Mouse (Mus musculus) intestine, embryonic 16.5 days (tissue): ENCODE measurements at regions not wholly inside any gene's neighbourhood (a gene's known extent, or its start where the extent isn't known, plus 50 kb on each side); places are given as distances from the start of the nearest gene placed in this dataset.
A peak's percentile ranks its signal among the peaks of the same experiment; 100 is the strongest.

Experiments used
- ATAC-seq: fragments of 200-750 bp; cut with Nextera tagmentation; 2 replicates; pipeline ENCODE4 v1.8.0; 2017; ENCODE audit warnings: moderate TSS enrichment, moderate library complexity
- H3K27ac ChIP-seq: fragments of 300-500 bp; sonication (generic); 2 replicates; pipeline ENCODE4 v1.5.1; 2014; ENCODE audit warnings: mild to moderate bottlenecking, low read length
- H3K27me3 ChIP-seq: fragments of 300-500 bp; sonication (generic); replicated peaks from 2 replicates; pipeline ENCODE4 v1.6.1; 2014; ENCODE audit warnings: low read length, control low read depth, mixed read lengths; ENCODE audit not compliant: control insufficient read depth, insufficient read depth
- H3K36me3 ChIP-seq: fragments of 300-500 bp; sonication (generic); 2 replicates; pipeline ENCODE4 v1.6.1; 2014; ENCODE audit warnings: low read length, control low read depth; ENCODE audit not compliant: control insufficient read depth, insufficient read depth
- H3K4me1 ChIP-seq: fragments of 300-500 bp; sonication (generic); 2 replicates; pipeline ENCODE4 v1.6.1; 2014; ENCODE audit warnings: low read length, control low read depth, mixed read lengths; ENCODE audit not compliant: control insufficient read depth, insufficient read depth
- H3K4me2 ChIP-seq: fragments of 300-500 bp; sonication (generic); 2 replicates; pipeline ENCODE4 v1.6.1; 2014; ENCODE audit warnings: low read depth, low read length, control low read depth
- H3K4me3 ChIP-seq: fragments of 300-500 bp; sonication (generic); 2 replicates; pipeline ENCODE4 v1.5.1; 2014; ENCODE audit warnings: mild to moderate bottlenecking, low read length
- H3K9ac ChIP-seq: fragments of 300-500 bp; sonication (generic); 2 replicates; pipeline ENCODE4 v1.6.1; 2014; ENCODE audit warnings: low read depth, low read length
- H3K9me3 ChIP-seq: fragments of 300-500 bp; sonication (generic); 2 replicates; pipeline ENCODE4 v1.6.1; 2016; ENCODE audit warnings: low read length, control low read depth; ENCODE audit not compliant: control insufficient read depth
- WGBS: fragments of 180-500 bp; shearing (Covaris S2); extraction: QIAGEN DNeasy Blood & Tissue Kit; methylation state at CpG from one replicate; pipeline ENCODE4 v1.1.7; 2014; 5-methylcytosine and 5-hydroxymethylcytosine counted together

DNA sequence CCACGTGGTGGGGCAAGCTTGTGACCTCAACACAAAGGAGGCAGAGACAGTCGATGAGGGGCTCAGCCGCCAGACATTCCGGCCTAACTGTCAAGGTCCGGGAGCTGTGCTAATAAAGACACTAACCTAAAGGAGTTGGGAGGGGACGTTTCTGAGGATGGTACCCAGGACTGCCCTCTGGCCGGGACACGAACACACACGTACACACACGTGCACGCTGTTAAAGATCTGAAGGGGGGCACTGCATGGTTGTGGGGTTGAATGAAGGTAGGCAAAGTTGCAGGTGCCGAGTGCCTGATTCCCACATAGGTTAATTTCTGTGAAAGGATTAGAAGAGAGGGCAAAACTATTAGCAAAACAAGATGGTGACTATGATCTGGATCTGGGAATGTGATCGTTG, 65.4 kb upstream of the Mitf start:
- Histone ChIP-seq H3K4me1 (no peaks in the 10 kb centered on the region), H3K9ac (no peak overlapping the region), H3K27me3 (no peaks in the 10 kb centered on the region), H3K4me2 (no peak overlapping the region), H3K9me3 (no peaks in the 10 kb centered on the region), H3K36me3 (no peaks in the 10 kb centered on the region), H3K27ac (no peak overlapping the region), H3K4me3 (no peak overlapping the region)
- no peak for ATAC-seq
- WGBS = 62% methylated on average over 13 of the region's 13 CpGs

DNA sequence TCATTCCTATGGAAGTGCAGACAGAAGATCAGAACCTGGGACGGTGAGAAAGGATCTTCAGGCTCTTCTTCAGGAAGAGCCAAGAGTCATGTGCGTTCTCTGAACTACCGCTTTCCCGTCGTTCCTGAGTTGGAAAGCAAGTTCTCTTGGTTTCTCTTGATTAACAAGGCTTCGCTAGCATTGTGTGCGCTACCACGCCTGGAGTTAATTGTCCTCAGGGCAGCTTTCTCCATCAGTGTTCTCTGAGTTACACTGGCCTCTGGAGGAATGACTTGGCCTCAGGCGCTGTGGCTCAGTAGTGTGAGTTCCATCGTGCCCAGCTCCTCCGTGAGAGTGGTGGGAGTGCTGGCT, 66.0 kb upstream of the Mitf start:
- no peaks in the 10 kb centered on the region for H3K27me3 ChIP-seq
- WGBS = 65% methylated on average over 11 of the region's 11 CpGs
- H3K4me3 ChIP-seq = no peak overlapping the region
- no peak overlapping the region for H3K9ac ChIP-seq
- no peaks in the 10 kb centered on the region for H3K9me3 ChIP-seq
- no peak overlapping the region for H3K4me2 ChIP-seq
- H3K4me1 ChIP-seq = no peaks in the 10 kb centered on the region
- H3K36me3 ChIP-seq = no peaks in the 10 kb centered on the region
- no peak overlapping the region for H3K27ac ChIP-seq
- no peak for ATAC-seq

DNA sequence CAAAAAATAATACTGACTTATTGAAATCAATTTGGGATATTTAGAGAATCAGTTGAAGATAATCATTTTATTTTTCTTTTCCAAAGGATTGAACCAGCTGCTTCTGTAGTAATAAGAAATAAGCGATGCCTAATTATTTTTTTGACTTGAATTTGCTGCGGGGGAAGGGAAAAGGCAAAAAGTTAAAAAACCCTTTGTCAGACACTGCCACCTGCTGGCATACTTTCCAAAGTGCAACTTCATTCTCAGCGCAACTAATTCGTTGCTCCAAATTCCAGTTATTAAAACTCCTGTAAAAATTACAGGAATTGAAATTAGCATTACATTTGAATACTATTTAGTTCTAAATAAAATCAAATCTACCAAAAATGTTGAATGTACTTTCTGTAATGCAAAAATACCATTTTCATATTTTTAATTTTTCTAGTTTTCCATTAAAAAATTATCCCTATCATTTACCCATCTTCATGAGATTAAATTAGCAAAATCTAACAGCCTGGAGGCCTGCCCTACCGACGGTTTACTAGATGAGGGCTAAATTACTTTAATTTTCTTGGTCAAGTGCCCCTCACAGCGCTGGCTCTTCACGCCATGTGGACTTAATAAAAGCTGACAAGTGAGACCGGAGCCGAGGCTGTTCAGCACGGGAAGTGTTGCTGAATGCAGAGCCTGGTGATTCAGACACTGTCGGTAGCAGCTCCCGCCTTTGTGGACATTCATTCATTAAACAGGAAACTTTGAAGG, 66.6 kb upstream of the Mitf start:
- H3K9ac ChIP-seq = no peak overlapping the region
- H3K36me3 ChIP-seq = no peaks in the 10 kb centered on the region
- H3K4me1 ChIP-seq = no peaks in the 10 kb centered on the region
- H3K27me3 ChIP-seq = no peaks in the 10 kb centered on the region
- no peak for ATAC-seq
- H3K4me3 ChIP-seq = no peak overlapping the region
- H3K27ac ChIP-seq = no peak overlapping the region
- 24% methylated on average over 13 of the region's 13 CpGs for WGBS
- no peak overlapping the region for H3K4me2 ChIP-seq
- no peaks in the 10 kb centered on the region for H3K9me3 ChIP-seq

DNA sequence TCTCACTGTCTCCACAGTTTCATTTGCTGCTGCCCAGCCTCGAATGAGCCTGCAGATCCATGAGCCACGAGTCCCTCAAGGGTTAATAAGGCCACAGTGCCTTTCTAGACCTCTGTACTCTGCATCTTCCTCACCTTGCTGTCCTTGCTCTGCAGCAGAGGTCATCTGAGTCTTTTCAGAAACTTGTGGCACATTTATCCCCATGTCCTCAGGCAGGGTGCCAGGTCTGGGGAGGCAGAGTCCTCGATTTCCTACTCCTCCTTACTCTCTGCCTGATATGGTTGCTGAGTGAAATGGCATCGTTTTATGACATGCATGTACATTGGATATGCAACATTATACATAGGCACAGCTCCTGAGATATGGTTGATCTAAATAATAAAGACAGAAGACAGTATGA, 68.0 kb upstream of the Mitf start:
- no peak overlapping the region for H3K4me3 ChIP-seq
- no peaks in the 10 kb centered on the region for H3K27me3 ChIP-seq
- H3K4me2 ChIP-seq = no peak overlapping the region
- H3K9ac ChIP-seq = no peak overlapping the region
- WGBS = 66% methylated on average over 4 of the region's 4 CpGs
- no peak overlapping the region for H3K27ac ChIP-seq
- no peaks in the 10 kb centered on the region for H3K9me3 ChIP-seq
- no peaks in the 10 kb centered on the region for H3K36me3 ChIP-seq
- ATAC-seq = no peak
- no peaks in the 10 kb centered on the region for H3K4me1 ChIP-seq

DNA sequence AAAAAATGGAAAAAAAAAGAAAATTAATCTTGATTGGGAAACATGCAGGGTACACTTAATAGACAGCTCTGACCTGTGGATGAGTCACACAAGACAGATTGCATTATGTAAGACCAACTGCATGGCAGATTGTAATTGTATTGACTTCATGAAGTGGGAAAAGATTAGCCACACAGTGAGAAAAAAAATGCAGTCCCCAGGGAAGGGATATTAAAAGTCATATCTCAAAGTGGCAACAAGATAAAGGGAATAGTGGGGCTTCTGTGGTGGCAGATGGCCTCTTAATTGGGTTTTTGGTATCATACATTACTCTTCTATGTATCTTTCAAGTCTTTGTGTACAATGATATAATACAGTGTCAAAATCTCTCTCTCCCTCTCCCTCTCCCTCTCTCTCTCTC, 76.0 kb upstream of the Mitf start:
- Histone ChIP-seq H3K27me3 (no peaks in the 10 kb centered on the region), H3K9ac (no peak overlapping the region), H3K27ac (no peak overlapping the region), H3K36me3 (no peaks in the 10 kb centered on the region), H3K4me1 (no peaks in the 10 kb centered on the region), H3K4me2 (no peak overlapping the region), H3K9me3 (no peaks in the 10 kb centered on the region), H3K4me3 (no peak overlapping the region)
- no peak for ATAC-seq

DNA sequence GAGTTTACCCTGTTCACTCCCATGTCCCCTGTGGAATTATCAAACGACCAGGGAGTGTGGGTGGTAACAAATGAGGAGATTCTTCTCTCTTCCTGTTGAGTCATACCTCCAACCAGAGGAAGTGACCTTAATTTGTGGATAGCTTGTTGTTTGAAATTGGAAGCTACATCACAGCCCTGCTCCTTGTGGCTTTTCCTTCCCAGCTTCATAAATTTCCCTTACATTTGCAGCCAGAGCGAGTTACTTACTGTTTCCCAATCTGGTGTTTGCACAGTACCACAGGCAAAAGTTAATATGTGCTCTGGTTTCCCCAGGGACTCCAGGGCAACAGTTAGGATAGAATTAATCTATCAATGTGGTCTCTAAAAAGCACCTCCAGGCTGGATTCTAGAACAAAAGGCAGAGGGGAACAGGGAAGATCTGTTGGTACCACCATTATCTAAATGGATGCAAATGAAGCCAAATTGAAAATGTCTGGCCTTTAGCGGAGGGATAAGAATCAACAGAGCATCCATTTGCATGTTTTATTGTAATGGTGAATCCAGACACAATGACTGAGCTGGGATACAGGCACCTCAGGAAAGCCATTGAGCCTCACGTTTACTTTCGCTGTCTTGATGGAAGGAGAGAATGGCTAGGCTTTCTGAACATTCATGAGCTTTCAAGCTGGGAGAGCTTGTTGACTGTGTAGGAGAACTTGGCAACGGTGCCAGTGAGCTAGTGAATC, 88.5 kb upstream of the Mitf start:
- Histone ChIP-seq H3K27me3 (no peaks in the 10 kb centered on the region), H3K4me2 (no peak overlapping the region), H3K27ac (no peak overlapping the region), H3K36me3 (no peaks in the 10 kb centered on the region), H3K9me3 (0 out of 2 replicates have a peak, but pooled peaks cover 3% of the 10 kb centered on the region), H3K4me3 (no peak overlapping the region), H3K9ac (no peak overlapping the region), H3K4me1 (no peaks in the 10 kb centered on the region)
- 49% methylated on average over 6 of the region's 6 CpGs for WGBS
- ATAC-seq = no peak

DNA sequence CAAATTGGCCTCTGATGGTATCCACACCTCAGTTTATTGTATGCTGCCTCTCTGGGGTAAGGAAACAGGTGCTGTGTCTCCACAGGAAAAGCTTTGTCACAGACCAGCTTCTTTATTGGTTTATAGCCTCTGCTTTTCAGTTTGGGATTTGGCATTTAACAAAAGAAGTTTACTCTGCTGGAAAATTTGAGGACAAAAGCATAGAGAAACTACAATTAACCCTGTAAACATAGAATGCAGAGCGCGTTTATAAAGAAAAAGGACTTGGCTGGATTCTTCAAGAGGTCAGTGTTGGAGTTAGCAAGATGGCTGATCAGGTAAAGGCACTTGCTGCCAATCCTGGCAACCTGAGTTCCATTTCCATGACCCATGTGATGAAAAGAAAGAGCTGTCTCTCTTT, 90.1 kb upstream of the Frmd4b start:
- Histone ChIP-seq H3K4me3 (no peak overlapping the region), H3K4me2 (no peak overlapping the region), H3K9me3 (no peaks in the 10 kb centered on the region), H3K27me3 (no peaks in the 10 kb centered on the region), H3K9ac (no peak overlapping the region), H3K27ac (no peak overlapping the region), H3K4me1 (no peaks in the 10 kb centered on the region), H3K36me3 (no peaks in the 10 kb centered on the region)
- ATAC-seq = no peak
- WGBS = 73% methylated on average over 2 of the region's 2 CpGs

DNA sequence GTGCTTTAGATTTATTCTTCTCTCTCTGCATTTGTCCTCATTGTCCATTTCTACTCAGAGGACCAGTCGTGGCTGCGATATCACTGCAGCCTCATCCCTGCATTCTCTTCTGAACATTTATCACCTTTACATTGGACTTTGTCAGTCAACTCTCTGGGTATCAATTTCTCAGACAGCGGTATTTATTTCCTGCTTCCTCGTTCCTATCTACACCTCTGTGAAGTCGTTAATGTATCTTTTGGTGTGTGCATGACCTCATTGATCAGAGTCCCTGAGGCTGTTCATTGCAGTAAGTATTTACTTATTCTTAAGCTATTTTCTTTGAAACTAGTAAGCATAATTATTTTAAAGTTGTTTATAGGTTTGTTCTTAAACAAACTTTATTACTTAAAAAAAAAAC, 87.0 kb upstream of the Frmd4b start:
- Histone ChIP-seq H3K4me3 (no peak overlapping the region), H3K4me1 (no peaks in the 10 kb centered on the region), H3K27me3 (no peaks in the 10 kb centered on the region), H3K4me2 (no peak overlapping the region), H3K27ac (no peak overlapping the region), H3K9ac (no peak overlapping the region), H3K9me3 (no peaks in the 10 kb centered on the region), H3K36me3 (no peaks in the 10 kb centered on the region)
- 50% methylated on average over 5 of the region's 5 CpGs for WGBS
- peak; percentile 92 for ATAC-seq

DNA sequence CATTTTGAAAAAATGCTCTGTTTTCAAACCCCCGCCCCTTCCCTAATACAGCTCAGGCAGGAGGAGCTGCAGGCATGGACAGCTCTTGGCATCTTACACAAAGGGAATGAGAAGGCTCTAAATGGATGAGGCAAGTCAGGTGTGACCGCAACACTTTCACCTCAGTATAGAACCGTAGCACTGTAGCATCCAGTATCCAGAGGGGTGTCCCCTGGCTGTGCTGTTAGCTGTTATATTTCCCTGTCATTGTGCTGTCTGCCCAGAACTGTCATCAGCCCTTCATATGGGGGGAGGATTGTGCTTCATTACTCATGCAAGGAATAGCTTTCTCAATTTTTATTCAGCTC, 82.4 kb upstream of the Frmd4b start:
- H3K36me3 ChIP-seq = no peaks in the 10 kb centered on the region
- no peaks in the 10 kb centered on the region for H3K9me3 ChIP-seq
- no peak overlapping the region for H3K4me3 ChIP-seq
- no peaks in the 10 kb centered on the region for H3K27me3 ChIP-seq
- 83% methylated on average over 3 of the region's 3 CpGs for WGBS
- H3K27ac ChIP-seq = no peak overlapping the region
- H3K4me1 ChIP-seq = no peaks in the 10 kb centered on the region
- no peak overlapping the region for H3K4me2 ChIP-seq
- no peak overlapping the region for H3K9ac ChIP-seq
- no peak for ATAC-seq
